Mouse (Mus musculus) heart, postnatal 0 days (tissue): ENCODE results near the gene St6galnac6.

ENCODE experiments used
- CTCF ChIP-seq: IDR thresholded peaks from 2 replicates; pipeline ENCODE4 v1.5.1; 2016; ENCODE audit warnings: antibody characterized with exemption, control low read depth, low read depth
- EP300 ChIP-seq: IDR thresholded peaks from 2 replicates; pipeline ENCODE4 v1.6.1; 2016; ENCODE audit warnings: antibody characterized with exemption, low read depth

- no peak for TF ChIP-seq CTCF
- no peak for TF ChIP-seq EP300
These were observed 70.4 kb downstream of the St6galnac6 start for GRCm38 (mm10) chr2:32669876-32670275.
